Mouse (Mus musculus): ENCODE results near the gene Spats2. TPM values are rescaled to one million over a fixed set of nuclear protein-coding genes. Genes with fewer than 3 reads are reported as not detected.
A peak's percentile ranks its signal among the peaks of the same experiment; 100 is the strongest.

Spats2 gene
- polyA plus RNA-seq, 1 experiment: 25.8 TPM

DNA sequence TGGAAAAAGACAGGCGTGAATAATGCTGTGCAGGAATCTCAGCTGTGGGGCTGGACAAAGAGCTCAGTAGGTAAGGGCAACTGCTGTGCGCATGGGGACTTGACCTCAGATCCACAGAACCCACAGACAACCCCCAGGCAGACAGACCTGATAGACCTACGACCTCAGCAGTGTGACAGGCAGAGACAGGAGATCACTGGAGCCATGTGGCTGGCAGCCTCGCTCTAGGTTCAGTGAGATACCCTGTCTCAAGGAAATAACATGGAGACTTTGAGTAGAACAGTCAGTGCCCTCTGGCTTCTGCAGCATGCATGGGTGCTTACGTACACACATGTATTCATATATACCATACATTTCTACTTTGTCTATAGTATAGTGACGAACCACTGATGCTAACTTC is 46.4 kb downstream of the Spats2 start:
- Histone ChIP-seq H3K27ac (ENCODE audit: insufficient read depth, low read length) (no peak overlapping the region), H3K4me3 (ENCODE audit: insufficient read depth, low read length) (no peak overlapping the region), H3K4me1 (ENCODE audit: control insufficient read depth, insufficient read depth, low read length) (no peaks in the 10 kb centered on the region)
- TF ChIP-seq CTCF (IDR thresholded peaks at IDR 0.05; ENCODE audit: extremely low read depth, insufficient read depth, low read length) (no peak), POLR2A (IDR thresholded peaks at IDR 0.05; ENCODE audit: extremely low read depth, insufficient read depth, low read length) (no peak)

GRCm38 (mm10) chr15:99179639-99180038 is 53.9 kb downstream of the Spats2 start:
- Histone ChIP-seq H3K4me3 (ENCODE audit: insufficient read depth, low read length) (no peak overlapping the region), H3K27ac (ENCODE audit: insufficient read depth, low read length) (no peak overlapping the region), H3K4me1 (ENCODE audit: control insufficient read depth, insufficient read depth, low read length) (no peaks in the 10 kb centered on the region)
- TF ChIP-seq CTCF (IDR thresholded peaks at IDR 0.05; ENCODE audit: extremely low read depth, insufficient read depth, low read length): no peak
- TF ChIP-seq POLR2A (IDR thresholded peaks at IDR 0.05; ENCODE audit: extremely low read depth, insufficient read depth, low read length): no peak

GRCm38 (mm10) chr15:99184217-99184914 is 58.6 kb downstream of the Spats2 start:
- Histone ChIP-seq H3K4me3 (ENCODE audit: insufficient read depth, low read length) (no peak overlapping the region), H3K4me1 (ENCODE audit: control insufficient read depth, insufficient read depth, low read length) (no peaks in the 10 kb centered on the region), H3K27ac (ENCODE audit: insufficient read depth, low read length) (no peak overlapping the region)
- TF ChIP-seq POLR2A (IDR thresholded peaks at IDR 0.05; ENCODE audit: extremely low read depth, insufficient read depth, low read length) (no peak), CTCF (IDR thresholded peaks at IDR 0.05; ENCODE audit: extremely low read depth, insufficient read depth, low read length) (no peak)

DNA sequence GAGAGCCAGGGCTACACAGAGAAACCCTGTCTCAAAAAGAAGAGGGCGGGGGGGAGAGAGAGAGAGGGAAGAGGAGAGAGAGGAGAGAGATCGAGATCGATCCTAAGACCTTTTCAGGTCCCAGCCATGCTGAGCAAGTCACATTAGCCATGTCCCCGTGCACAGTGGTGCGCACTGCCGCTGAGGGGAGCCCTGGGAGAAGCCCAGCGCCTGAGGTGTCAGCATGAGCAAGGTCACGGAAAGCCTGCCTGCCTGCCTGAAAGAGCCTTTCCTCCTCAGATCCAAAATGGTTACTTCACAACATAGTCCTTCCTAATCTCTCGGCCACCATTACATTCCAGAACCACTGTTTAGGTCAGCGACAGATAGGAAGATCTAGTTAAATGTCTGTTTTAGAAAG is 68.6 kb downstream of the Spats2 start:
- TF ChIP-seq CTCF (IDR thresholded peaks at IDR 0.05; ENCODE audit: extremely low read depth, insufficient read depth, low read length): no peak
- no peak for TF ChIP-seq POLR2A (IDR thresholded peaks at IDR 0.05; ENCODE audit: extremely low read depth, insufficient read depth, low read length)
- Histone ChIP-seq H3K4me1 (ENCODE audit: control insufficient read depth, insufficient read depth, low read length) (no peaks in the 10 kb centered on the region), H3K4me3 (ENCODE audit: insufficient read depth, low read length) (no peak overlapping the region), H3K27ac (ENCODE audit: insufficient read depth, low read length) (no peak overlapping the region)

GRCm38 (mm10) chr15:99195043-99195442 is 69.3 kb downstream of the Spats2 start:
- TF ChIP-seq CTCF (IDR thresholded peaks at IDR 0.05; ENCODE audit: extremely low read depth, insufficient read depth, low read length): no peak
- no peak for TF ChIP-seq POLR2A (IDR thresholded peaks at IDR 0.05; ENCODE audit: extremely low read depth, insufficient read depth, low read length)
- Histone ChIP-seq H3K4me3 (ENCODE audit: insufficient read depth, low read length) (no peak overlapping the region), H3K4me1 (ENCODE audit: control insufficient read depth, insufficient read depth, low read length) (no peaks in the 10 kb centered on the region), H3K27ac (ENCODE audit: insufficient read depth, low read length) (no peak overlapping the region)

DNA sequence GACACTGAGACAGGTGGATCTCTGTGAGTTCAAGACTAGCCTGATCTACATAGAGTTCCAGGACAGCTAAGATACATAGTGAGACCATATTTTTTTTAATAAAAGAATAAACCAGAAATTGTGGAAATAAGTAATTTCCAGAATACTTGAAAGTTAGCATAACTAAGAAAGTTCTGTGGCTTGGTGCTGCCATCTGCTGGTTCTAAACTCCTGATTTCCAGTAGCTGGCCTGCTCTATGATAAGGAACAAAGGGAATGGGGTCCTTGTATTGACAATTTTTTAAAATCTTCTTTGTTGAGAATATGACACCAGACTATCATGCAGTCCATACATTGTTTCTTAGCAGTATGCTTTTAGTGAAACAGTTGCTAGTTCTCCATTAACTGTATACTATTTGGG is 73.0 kb downstream of the Spats2 start:
- TF ChIP-seq CTCF (IDR thresholded peaks at IDR 0.05; ENCODE audit: extremely low read depth, insufficient read depth, low read length) (peak; percentile 40; the same call in 1 of the 2 replicates), POLR2A (IDR thresholded peaks at IDR 0.05; ENCODE audit: extremely low read depth, insufficient read depth, low read length) (no peak)
- H3K4me3 ChIP-seq (ENCODE audit: insufficient read depth, low read length): no peak overlapping the region

GRCm38 (mm10) chr15:99205959-99206358 is 80.2 kb downstream of the Spats2 start:
- TF ChIP-seq CTCF (IDR thresholded peaks at IDR 0.05; ENCODE audit: extremely low read depth, insufficient read depth, low read length): no peak
- no peak for TF ChIP-seq POLR2A (IDR thresholded peaks at IDR 0.05; ENCODE audit: extremely low read depth, insufficient read depth, low read length)
- H3K4me3 ChIP-seq (ENCODE audit: insufficient read depth, low read length): no peak overlapping the region
- peaks cover 3% of the 10 kb centered on the region for H3K4me1 ChIP-seq (ENCODE audit: control insufficient read depth, insufficient read depth, low read length)
- H3K27ac ChIP-seq (ENCODE audit: insufficient read depth, low read length): no peak overlapping the region

More for the DNA sequence above, 73.0 kb downstream of the Spats2 start:
- no peak overlapping the region for H3K27ac ChIP-seq (ENCODE audit: insufficient read depth, low read length)
- no peaks in the 10 kb centered on the region for H3K4me1 ChIP-seq (ENCODE audit: control insufficient read depth, insufficient read depth, low read length)

DNA sequence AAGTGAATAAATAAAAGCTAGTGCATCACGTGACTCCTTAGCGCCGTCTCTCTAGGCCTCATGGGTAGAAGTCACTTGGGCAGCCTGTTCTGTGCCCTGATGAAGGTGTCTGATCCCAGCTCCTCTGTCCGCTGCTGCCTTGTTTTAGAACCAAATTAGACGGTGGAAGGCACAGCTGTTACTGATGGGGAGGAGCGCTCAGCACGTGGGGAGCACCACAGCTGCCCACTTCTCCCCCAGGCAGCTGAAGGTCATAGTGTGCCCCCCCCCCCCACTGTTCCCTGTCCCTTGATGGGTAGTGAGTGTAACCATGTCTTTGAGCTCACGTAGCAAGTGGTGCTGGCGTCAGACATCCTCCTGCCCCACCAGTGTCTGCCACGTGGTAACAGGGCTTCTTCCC is 87.5 kb downstream of the Spats2 start:
- TF ChIP-seq POLR2A (IDR thresholded peaks at IDR 0.05; ENCODE audit: extremely low read depth, insufficient read depth, low read length): no peak
- no peak for TF ChIP-seq CTCF (IDR thresholded peaks at IDR 0.05; ENCODE audit: extremely low read depth, insufficient read depth, low read length)
- Histone ChIP-seq H3K4me1 (ENCODE audit: control insufficient read depth, insufficient read depth, low read length) (no peaks in the 10 kb centered on the region), H3K4me3 (ENCODE audit: insufficient read depth, low read length) (no peak overlapping the region), H3K27ac (ENCODE audit: insufficient read depth, low read length) (no peak overlapping the region)

DNA sequence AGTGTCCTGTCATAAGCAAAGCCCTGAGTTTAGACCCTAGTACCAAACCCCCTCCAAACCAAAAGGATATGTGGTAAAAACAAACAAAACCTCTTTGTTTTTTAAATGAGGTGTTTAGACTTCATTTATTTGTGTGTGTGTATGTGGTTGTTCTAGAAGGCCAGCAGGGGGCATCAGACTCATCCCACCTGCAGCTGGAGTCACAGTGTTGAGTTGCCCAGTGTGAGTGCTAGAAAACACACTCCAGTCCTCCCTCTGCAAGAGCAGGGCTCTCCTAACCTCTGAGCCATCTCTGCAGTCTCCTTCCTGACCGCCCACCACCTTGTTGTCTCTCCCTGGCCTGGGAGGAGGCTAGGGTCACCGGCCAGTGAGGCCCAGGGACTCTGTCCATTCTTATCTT is 89.2 kb downstream of the Spats2 start:
- TF ChIP-seq CTCF (IDR thresholded peaks at IDR 0.05; ENCODE audit: extremely low read depth, insufficient read depth, low read length): peak; percentile 34; the same call in 1 of the 2 replicates
- no peak for TF ChIP-seq POLR2A (IDR thresholded peaks at IDR 0.05; ENCODE audit: extremely low read depth, insufficient read depth, low read length)
- Histone ChIP-seq H3K27ac (ENCODE audit: insufficient read depth, low read length) (no peak overlapping the region), H3K4me1 (ENCODE audit: control insufficient read depth, insufficient read depth, low read length) (no peaks in the 10 kb centered on the region), H3K4me3 (ENCODE audit: insufficient read depth, low read length) (no peak overlapping the region)

DNA sequence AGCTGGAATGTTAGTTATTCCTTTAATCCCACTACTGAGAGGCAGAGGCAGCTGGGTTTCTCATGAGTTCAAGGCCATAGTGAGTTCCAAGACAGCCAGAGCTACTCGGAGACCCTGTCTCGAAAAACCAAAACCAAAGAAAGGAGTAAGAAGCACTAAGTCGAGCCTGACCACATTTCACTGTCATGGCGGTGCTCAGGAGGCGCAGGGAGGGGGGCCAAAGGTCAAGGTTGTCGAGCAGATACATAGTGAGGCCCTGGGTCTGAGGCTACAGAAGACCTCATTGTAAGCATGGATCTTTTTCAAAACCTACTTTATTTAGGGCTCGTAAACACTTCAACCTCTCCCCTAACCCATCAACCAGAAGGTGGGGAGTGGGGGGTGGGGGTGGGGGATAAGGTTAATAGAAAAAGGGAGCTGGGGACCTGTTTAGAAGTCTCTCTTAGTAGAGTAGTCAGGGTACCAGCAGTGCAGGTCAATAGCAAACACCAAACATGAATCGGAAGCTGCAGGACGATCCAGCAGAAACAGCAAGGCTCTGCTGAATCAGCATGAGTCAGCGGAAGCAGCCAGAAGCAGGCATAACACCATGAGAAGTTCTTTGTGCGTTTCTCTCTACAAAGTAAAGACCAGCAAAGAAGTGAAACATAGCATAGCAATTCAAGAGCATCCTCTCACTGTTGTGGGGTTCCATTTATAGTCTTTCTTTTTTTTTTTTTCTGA is 90.2 kb downstream of the Spats2 start:
- TF ChIP-seq POLR2A (IDR thresholded peaks at IDR 0.05; ENCODE audit: extremely low read depth, insufficient read depth, low read length) (no peak), CTCF (IDR thresholded peaks at IDR 0.05; ENCODE audit: extremely low read depth, insufficient read depth, low read length) (no peak)
- Histone ChIP-seq H3K4me3 (ENCODE audit: insufficient read depth, low read length) (no peak overlapping the region), H3K27ac (ENCODE audit: insufficient read depth, low read length) (no peak overlapping the region), H3K4me1 (ENCODE audit: control insufficient read depth, insufficient read depth, low read length) (no peaks in the 10 kb centered on the region)
